Comparison of ENCODE assay signal across 11 mouse cellular contexts in genomic region chr6:119132111-119132735, GRCm38 (mm10).
"Had no signal": no experiment of that assay in that cellular context is flagged by ENCODE, and none has a peak within 500 bp of the region (broad histone marks: within the 10 kb centered on the region; RNA-seq: fewer than 3 reads in every experiment).

No protein-coding gene starts in this region.

- H3K4me3 ChIP-seq: limb, embryonic 10.5 days; liver, embryonic 15.5 days; midbrain, embryonic 13.5 days; neural tube, embryonic 15.5 days had no signal

- ATAC-seq: lung, postnatal 0 days; midbrain, embryonic 13.5 days had no signal

- H3K4me1 ChIP-seq: liver, embryonic 15.5 days; midbrain, embryonic 13.5 days had no signal

- H3K9ac ChIP-seq: liver, embryonic 15.5 days; midbrain, embryonic 13.5 days; neural tube, embryonic 15.5 days had no signal

- H3K27me3 ChIP-seq: liver, embryonic 15.5 days; midbrain, embryonic 13.5 days; neural tube, embryonic 15.5 days had no signal

- H3K9me3 ChIP-seq: limb, embryonic 10.5 days; liver, embryonic 15.5 days; midbrain, embryonic 13.5 days; neural tube, embryonic 15.5 days had no signal

- H3K36me3 ChIP-seq: limb, embryonic 10.5 days; liver, embryonic 15.5 days; midbrain, embryonic 13.5 days; neural tube, embryonic 15.5 days had no signal

- DNase-seq: kidney, postnatal 14 days; lung, adult 2 months; lung, postnatal 36 days; right cerebral cortex, adult 18-20 months; right cerebral cortex, postnatal 25 days had no signal

- H3K4me2 ChIP-seq: liver, embryonic 11.5 days; liver, embryonic 15.5 days; midbrain, embryonic 13.5 days; neural tube, embryonic 15.5 days had no signal

- H3K27ac ChIP-seq: limb, embryonic 10.5 days; liver, embryonic 15.5 days; midbrain, embryonic 13.5 days; neural tube, embryonic 15.5 days had no signal
